Mouse (Mus musculus) thymus, adult 2 months (tissue): ENCODE measurements around the gene Thsd7b. TPM values are rescaled to one million over a fixed set of nuclear protein-coding genes. Genes with fewer than 3 reads are reported as not detected.

Experiments used
- DNase-seq: peaks from one replicate; pipeline ENCODE4 v3.0.0; 2021
- H3K27ac ChIP-seq: fragments of 200-500 bp; 2 replicates; pipeline ENCODE4 v1.5.1; 2012; ENCODE audit warnings: low read length, control low read depth; ENCODE audit not compliant: control insufficient read depth, insufficient read depth
- H3K27me3 ChIP-seq: fragments of 200-500 bp; 2 replicates; pipeline ENCODE4 v1.6.1; 2012; ENCODE audit warnings: mild to moderate bottlenecking, low read length, moderate library complexity, mixed read lengths; ENCODE audit not compliant: control insufficient read depth, insufficient read depth
- H3K36me3 ChIP-seq: fragments of 200-500 bp; 2 replicates; pipeline ENCODE4 v1.6.1; 2012; ENCODE audit warnings: mild to moderate bottlenecking, low read length, moderate library complexity; ENCODE audit not compliant: control insufficient read depth, insufficient read depth
- H3K4me1 ChIP-seq: fragments of 200-500 bp; replicated peaks from 2 replicates; pipeline ENCODE4 v1.6.1; 2012; ENCODE audit warnings: low read length; ENCODE audit not compliant: control insufficient read depth, insufficient read depth
- H3K4me3 ChIP-seq: fragments of 200-500 bp; 2 replicates; pipeline ENCODE4 v1.5.1; 2012; ENCODE audit warnings: mild to moderate bottlenecking, low read length, control low read depth, moderate library complexity; ENCODE audit not compliant: control insufficient read depth, insufficient read depth
- CTCF ChIP-seq: fragments of 200-500 bp; IDR thresholded peaks from 2 replicates; pipeline ENCODE4 v1.5.1; 2012; ENCODE audit warnings: mild to moderate bottlenecking, control low read depth, low read length, moderate library complexity, borderline replicate concordance; ENCODE audit not compliant: control insufficient read depth, poor library complexity, insufficient read depth; ENCODE audit errors: extremely low read depth
- POLR2A ChIP-seq: fragments of 200-500 bp; IDR thresholded peaks from 2 replicates; pipeline ENCODE4 v1.6.1; 2012; ENCODE audit warnings: mild to moderate bottlenecking, low read length, control low read depth, moderate library complexity; ENCODE audit not compliant: control insufficient read depth, poor library complexity, insufficient read depth; ENCODE audit errors: extremely low read depth
- WGBS: fragments of 180-500 bp; shearing (Covaris S2); methylation state at CpG from one replicate; pipeline ENCODE4 v1.1.7; 2018; 5-methylcytosine and 5-hydroxymethylcytosine counted together
- polyA plus RNA-seq: library from polyadenylated mRNA; depleted of rRNA; stranded (reverse); fragments of >200 nt; gene quantifications from 2 replicates; pipeline ENCODE4 v1.2.3, GENCODE M21; 2012

Gene Thsd7b
- polyA plus RNA-seq, 1 experiment = 0.55 TPM

DNA sequence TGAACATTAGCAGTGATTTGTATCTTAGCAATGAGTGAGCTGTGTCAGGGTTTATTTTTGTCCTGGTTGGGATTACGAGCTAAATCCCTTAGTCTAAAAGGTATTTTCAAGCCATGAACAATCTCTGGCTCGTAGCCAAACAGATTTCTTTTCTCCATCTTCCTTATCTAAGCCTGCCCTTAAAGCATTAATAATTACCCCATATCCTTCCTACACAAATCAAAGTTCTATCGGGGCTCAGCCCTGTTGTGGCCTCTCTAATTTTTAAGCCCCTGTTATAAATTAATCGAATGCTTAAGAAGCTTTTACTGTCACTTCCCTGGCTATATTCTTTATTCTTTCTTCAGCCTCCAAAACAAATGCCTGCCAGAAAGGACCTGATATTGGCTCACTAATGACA lies 506.4 kb downstream of the Thsd7b start:
- TF ChIP-seq POLR2A = no peak
- TF ChIP-seq CTCF = no peak
- no peak overlapping the region for H3K4me3 ChIP-seq
- DNase-seq = no peak
- H3K27ac ChIP-seq = no peak overlapping the region
- WGBS = 79% methylated on average over 4 of the region's 4 CpGs
- no peaks in the 10 kb centered on the region for H3K36me3 ChIP-seq
- H3K4me1 ChIP-seq = no peaks in the 10 kb centered on the region
- no peaks in the 10 kb centered on the region for H3K27me3 ChIP-seq

DNA sequence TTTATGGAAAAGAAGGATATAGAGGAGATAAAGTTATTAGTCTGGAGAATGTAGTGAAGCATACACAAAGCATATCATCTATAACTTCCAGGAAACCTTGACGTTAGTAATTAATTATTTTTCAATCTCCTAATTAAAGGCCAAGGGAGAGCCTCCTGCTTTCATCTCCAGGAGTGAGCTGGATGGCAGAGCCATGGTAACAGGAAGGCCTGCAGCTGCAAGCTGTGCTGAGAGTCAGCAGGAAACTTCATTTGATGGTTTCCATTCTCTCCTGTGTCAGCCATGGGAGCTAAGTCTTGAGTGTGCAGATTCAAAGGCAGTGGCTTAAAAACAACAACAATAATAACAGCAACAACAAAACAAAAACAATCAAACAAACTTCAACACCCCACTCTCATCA lies 507.5 kb downstream of the Thsd7b start:
- DNase-seq = no peak
- no peak for TF ChIP-seq POLR2A
- TF ChIP-seq CTCF = no peak
- Histone ChIP-seq H3K27ac (no peak overlapping the region), H3K27me3 (no peaks in the 10 kb centered on the region), H3K4me3 (no peak overlapping the region), H3K4me1 (no peaks in the 10 kb centered on the region), H3K36me3 (no peaks in the 10 kb centered on the region)
- 90% methylated on average over 1 of the region's 1 CpGs for WGBS

DNA sequence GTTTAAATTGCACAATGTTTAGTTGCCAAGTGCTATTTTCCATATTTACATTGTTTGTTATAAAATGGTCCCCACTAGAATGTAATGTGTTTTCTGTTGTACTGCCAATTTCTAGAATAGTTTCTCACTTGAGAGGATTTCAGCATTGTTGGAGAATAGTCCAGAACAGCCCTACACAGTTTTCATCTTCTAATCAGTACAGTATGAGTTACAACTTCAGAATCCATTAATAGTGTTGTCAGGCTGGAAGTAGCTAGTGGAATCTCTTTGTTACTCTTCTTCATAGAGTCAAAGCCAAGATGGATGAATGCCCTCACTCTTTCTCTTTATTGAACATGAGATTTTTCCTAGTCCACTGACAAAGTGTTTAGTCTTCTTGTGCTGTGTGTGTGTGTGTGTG lies 525.4 kb downstream of the Thsd7b start:
- no peak overlapping the region for H3K4me3 ChIP-seq
- no peak overlapping the region for H3K27ac ChIP-seq
- DNase-seq = no peak
- no peaks in the 10 kb centered on the region for H3K27me3 ChIP-seq
- TF ChIP-seq POLR2A = no peak
- no peaks in the 10 kb centered on the region for H3K36me3 ChIP-seq
- H3K4me1 ChIP-seq = no peaks in the 10 kb centered on the region

- no peak for DNase-seq
- Histone ChIP-seq H3K36me3 (no peaks in the 10 kb centered on the region), H3K4me3 (no peak overlapping the region), H3K27me3 (no peaks in the 10 kb centered on the region), H3K27ac (no peak overlapping the region), H3K4me1 (no peaks in the 10 kb centered on the region)
- TF ChIP-seq CTCF (no peak), POLR2A (no peak)
- 55% methylated on average over 4 of the region's 4 CpGs for whole genome bisulfite sequencing
Observed at GRCm38 (mm10) chr1:129826927-129827326, 553.8 kb downstream of the Thsd7b start.

DNA sequence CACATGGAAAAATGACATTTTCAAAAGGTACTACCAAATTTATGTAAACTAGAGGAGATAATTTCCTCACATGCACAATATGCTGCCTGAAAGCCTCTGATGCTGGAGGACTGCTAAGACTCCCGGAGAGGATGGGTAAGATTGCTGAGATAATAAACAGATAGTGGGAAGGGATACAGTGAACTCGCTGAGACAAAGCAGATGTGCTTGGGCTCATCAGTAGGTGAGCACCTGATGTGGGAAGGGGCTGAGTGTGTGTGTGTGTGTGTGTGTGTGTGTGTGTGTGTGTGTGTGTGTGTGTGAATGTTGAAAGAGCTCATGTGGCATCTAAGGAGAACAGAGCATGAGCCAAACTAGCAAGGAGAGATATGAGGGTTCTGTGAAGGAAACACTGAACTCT lies 564.2 kb downstream of the Thsd7b start:
- Histone ChIP-seq H3K27ac (no peak overlapping the region), H3K4me1 (no peaks in the 10 kb centered on the region), H3K36me3 (no peaks in the 10 kb centered on the region), H3K27me3 (no peaks in the 10 kb centered on the region), H3K4me3 (no peak overlapping the region)
- 55% methylated on average over 2 of the region's 2 CpGs for WGBS
- TF ChIP-seq POLR2A = no peak
- TF ChIP-seq CTCF = no peak
- DNase-seq = no peak

DNA sequence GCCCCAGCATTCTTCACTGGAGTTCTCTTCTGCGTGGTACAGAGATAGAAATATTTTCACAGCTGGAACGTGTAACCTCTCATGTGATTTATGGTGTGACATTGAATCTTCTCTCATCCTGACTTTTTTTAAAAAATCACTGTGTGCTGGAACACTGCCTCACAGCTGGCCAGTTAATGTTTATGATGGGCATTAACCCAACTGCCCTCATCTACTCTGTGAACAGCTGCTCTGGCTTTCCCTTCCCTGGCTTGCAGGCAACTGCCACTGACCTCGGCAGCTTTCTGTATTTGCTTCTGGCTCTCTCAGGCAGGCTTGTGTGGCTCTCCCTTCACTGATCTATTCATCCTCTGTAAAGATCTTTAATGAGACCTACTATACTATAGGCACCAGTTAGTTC lies 564.7 kb downstream of the Thsd7b start:
- no peaks in the 10 kb centered on the region for H3K4me1 ChIP-seq
- DNase-seq = no peak
- WGBS = 34% methylated on average over 3 of the region's 3 CpGs

GRCm38 (mm10) chr1:129838486-129838885 lies 565.4 kb downstream of the Thsd7b start:
- Histone ChIP-seq H3K27ac (no peak overlapping the region), H3K4me1 (no peaks in the 10 kb centered on the region), H3K36me3 (no peaks in the 10 kb centered on the region), H3K4me3 (no peak overlapping the region), H3K27me3 (no peaks in the 10 kb centered on the region)
- no peak for DNase-seq
- TF ChIP-seq POLR2A (no peak), CTCF (no peak)

More for the DNA sequence above, 564.7 kb downstream of the Thsd7b start:
- Histone ChIP-seq H3K27ac (no peak overlapping the region), H3K4me3 (no peak overlapping the region), H3K27me3 (no peaks in the 10 kb centered on the region), H3K36me3 (no peaks in the 10 kb centered on the region)
- TF ChIP-seq CTCF (no peak), POLR2A (no peak)
